Mouse (Mus musculus) intestine, embryonic 14.5 days (tissue): ENCODE measurements at regions not wholly inside any gene's neighbourhood (a gene's known extent, or its start where the extent isn't known, plus 50 kb on each side); places are given as distances from the start of the nearest gene placed in this dataset.
A peak's percentile ranks its signal among the peaks of the same experiment; 100 is the strongest.
"Not testable (repeated sequence)": the region's sequence is repeated elsewhere in the genome, so short reads cannot be mapped to it uniquely, and the experiment has no call there.

Experiments used
- ATAC-seq: fragments of 200-750 bp; cut with Nextera tagmentation; replicated peaks from 2 replicates; pipeline ENCODE4 v1.8.0; 2017; ENCODE audit warnings: low read depth, moderate number of reproducible peaks, moderate TSS enrichment, moderate library complexity; ENCODE audit not compliant: low FRiP score, low TSS enrichment
- DNase-seq: peaks from one replicate; pipeline ENCODE4 v3.0.0-alpha.2; 2018; ENCODE audit warnings: low spot score
- H3K27ac ChIP-seq: fragments of 300-500 bp; sonication (generic); 2 replicates; pipeline ENCODE4 v1.5.1; 2014; ENCODE audit warnings: low read depth, mild to moderate bottlenecking, control low read depth
- H3K27me3 ChIP-seq: fragments of 300-500 bp; sonication (generic); replicated peaks from 2 replicates; pipeline ENCODE4 v1.6.1; 2014; ENCODE audit warnings: low read length, control low read depth; ENCODE audit not compliant: control insufficient read depth, insufficient read depth
- H3K36me3 ChIP-seq: fragments of 300-500 bp; sonication (generic); 2 replicates; pipeline ENCODE4 v1.6.1; 2014; ENCODE audit warnings: low read length, control low read depth; ENCODE audit not compliant: control insufficient read depth, insufficient read depth
- H3K4me1 ChIP-seq: fragments of 300-500 bp; sonication (generic); replicated peaks from 2 replicates; pipeline ENCODE4 v1.6.1; 2014; ENCODE audit warnings: low read length, control low read depth, mixed read lengths; ENCODE audit not compliant: control insufficient read depth, insufficient read depth
- H3K4me2 ChIP-seq: fragments of 300-500 bp; sonication (generic); 2 replicates; pipeline ENCODE4 v1.6.1; 2014; ENCODE audit warnings: low read length
- H3K4me3 ChIP-seq: fragments of 300-500 bp; sonication (generic); 2 replicates; pipeline ENCODE4 v1.5.1; 2014; ENCODE audit warnings: low read depth, low read length, control low read depth, mixed read lengths
- H3K9ac ChIP-seq: fragments of 300-500 bp; sonication (generic); 2 replicates; pipeline ENCODE4 v1.6.1; 2014; ENCODE audit warnings: mild to moderate bottlenecking, low read length
- H3K9me3 ChIP-seq: fragments of 300-500 bp; sonication (generic); 2 replicates; pipeline ENCODE4 v1.6.1; 2016; ENCODE audit warnings: low read length, control low read depth; ENCODE audit not compliant: control insufficient read depth
- WGBS: fragments of 180-500 bp; shearing (Covaris S2); extraction: QIAGEN DNeasy Blood & Tissue Kit; methylation state at CpG from one replicate; pipeline ENCODE4 v1.1.7; 2014; 5-methylcytosine and 5-hydroxymethylcytosine counted together

DNA sequence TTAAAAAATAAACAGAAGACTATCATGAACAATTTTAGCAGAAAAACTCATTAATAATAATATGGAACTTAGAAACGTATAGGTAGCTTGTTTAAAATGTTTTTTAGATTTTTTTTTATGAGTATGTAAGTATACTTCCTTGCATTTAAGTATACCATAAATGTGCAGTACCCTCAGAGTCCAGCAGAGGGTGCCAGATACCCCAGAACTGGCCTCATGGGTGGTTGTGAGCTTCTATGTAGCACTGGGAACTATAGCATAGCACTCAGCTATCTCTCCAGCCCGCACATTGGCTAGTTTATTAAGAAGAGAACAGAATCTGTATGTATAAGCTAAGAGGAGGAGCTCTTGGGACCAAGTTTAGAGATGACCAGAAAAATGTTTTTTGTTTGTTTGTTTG is 306.7 kb upstream of the Pdzrn3 start:
- no peaks in the 10 kb centered on the region for H3K9me3 ChIP-seq
- H3K27ac ChIP-seq: no peak overlapping the region
- DNase-seq (no peak), ATAC-seq (no peak)
- H3K27me3 ChIP-seq: no peaks in the 10 kb centered on the region
- no peak overlapping the region for H3K9ac ChIP-seq
- no peak overlapping the region for H3K4me2 ChIP-seq
- H3K36me3 ChIP-seq: no peaks in the 10 kb centered on the region
- WGBS: 75% methylated on average over 2 of the region's 2 CpGs
- H3K4me3 ChIP-seq: no peak overlapping the region
- H3K4me1 ChIP-seq: no peaks in the 10 kb centered on the region

DNA sequence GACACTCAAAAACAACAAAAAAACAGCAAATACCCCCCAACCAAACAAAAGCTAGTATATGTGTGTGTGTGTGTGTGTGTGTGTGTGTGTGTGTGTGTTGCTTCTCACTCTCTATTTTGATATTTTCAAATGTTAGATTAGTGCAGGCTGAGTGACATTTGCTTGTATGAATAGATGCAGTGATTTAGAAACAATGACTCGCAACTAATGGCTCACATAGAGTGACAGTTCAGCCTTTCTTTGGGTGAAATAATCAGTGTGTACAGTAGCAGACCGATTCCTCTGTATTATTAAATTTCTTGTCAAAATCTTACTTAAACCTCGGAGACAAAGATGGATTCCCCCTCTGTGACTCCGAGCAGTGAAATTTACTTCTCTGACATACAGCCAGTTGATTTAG is 297.1 kb upstream of the Pdzrn3 start:
- no peaks in the 10 kb centered on the region for H3K9me3 ChIP-seq
- no peaks in the 10 kb centered on the region for H3K4me1 ChIP-seq
- ATAC-seq (no peak), DNase-seq (no peak)
- no peak overlapping the region for H3K9ac ChIP-seq
- H3K36me3 ChIP-seq: no peaks in the 10 kb centered on the region
- no peak overlapping the region for H3K4me3 ChIP-seq
- no peaks in the 10 kb centered on the region for H3K27me3 ChIP-seq
- 67% methylated on average over 4 of the region's 4 CpGs for WGBS
- no peak overlapping the region for H3K4me2 ChIP-seq
- no peak overlapping the region for H3K27ac ChIP-seq

DNA sequence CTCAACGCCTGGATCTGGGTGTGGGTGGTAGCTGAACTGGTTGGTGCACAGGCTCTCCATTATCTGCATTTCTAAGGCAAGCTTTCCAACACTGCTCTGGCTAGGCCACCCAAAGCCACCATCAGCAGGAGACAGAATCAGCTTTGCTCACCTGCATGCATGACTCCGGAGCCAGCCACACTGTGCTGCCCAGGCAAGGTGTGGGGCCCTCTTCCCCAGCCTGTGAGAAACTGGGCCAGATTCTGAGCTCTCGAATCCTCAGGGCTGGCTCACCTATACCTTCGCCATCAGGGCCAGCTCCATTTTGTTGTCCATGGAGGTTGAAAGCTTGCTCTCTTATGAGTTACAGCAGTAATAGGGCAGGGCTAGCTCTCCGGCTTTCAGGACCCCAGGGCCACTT is 293.1 kb upstream of the Pdzrn3 start:
- Histone ChIP-seq H3K9me3 (no peaks in the 10 kb centered on the region), H3K4me2 (no peak overlapping the region), H3K36me3 (no peaks in the 10 kb centered on the region), H3K4me3 (no peak overlapping the region), H3K27ac (no peak overlapping the region), H3K4me1 (no peaks in the 10 kb centered on the region), H3K27me3 (no peaks in the 10 kb centered on the region), H3K9ac (no peak overlapping the region)
- ATAC-seq (no peak), DNase-seq (no peak)
- WGBS: 73% methylated on average over 5 of the region's 5 CpGs

DNA sequence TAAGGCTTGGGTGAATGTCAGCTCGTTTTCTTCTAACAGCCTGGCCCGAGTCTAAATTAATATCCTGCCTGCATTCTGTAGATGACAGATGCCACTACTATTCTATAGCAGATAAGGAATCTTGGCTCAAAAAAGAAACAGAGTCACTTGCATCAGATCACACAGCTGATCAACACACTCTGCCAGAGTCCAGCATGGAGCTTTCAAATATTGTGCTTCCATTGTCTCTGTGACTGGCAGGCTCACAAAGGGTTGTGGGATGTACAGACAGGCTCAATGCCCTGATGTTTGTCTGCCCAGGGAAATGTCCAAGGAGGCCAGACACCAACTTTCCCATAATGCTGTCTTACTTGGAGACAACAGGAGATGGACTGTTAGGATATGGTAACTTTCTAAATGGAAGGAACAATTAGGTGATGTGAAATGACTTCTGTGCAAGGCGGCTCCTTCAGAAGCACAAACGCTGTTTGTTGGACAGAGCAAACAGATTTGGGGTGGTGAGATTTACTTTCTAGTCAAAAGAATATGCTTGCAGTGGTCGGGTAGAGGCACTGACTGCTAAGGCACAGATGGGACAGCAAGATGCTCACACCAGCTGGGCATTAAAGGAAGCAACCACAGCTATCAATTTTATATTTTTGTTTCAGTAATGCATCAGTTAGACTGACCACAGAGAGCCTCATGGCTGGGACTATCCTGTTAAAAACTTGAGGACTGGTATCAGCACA is 291.6 kb upstream of the Pdzrn3 start:
- no peaks in the 10 kb centered on the region for H3K36me3 ChIP-seq
- no peak overlapping the region for H3K27ac ChIP-seq
- ATAC-seq: no peak
- no peaks in the 10 kb centered on the region for H3K27me3 ChIP-seq
- no peak overlapping the region for H3K9ac ChIP-seq
- no peak overlapping the region for H3K4me3 ChIP-seq
- H3K4me2 ChIP-seq: no peak overlapping the region
- no peaks in the 10 kb centered on the region for H3K9me3 ChIP-seq
- no peak for DNase-seq
- 67% methylated on average over 5 of the region's 5 CpGs for WGBS
- no peaks in the 10 kb centered on the region for H3K4me1 ChIP-seq

DNA sequence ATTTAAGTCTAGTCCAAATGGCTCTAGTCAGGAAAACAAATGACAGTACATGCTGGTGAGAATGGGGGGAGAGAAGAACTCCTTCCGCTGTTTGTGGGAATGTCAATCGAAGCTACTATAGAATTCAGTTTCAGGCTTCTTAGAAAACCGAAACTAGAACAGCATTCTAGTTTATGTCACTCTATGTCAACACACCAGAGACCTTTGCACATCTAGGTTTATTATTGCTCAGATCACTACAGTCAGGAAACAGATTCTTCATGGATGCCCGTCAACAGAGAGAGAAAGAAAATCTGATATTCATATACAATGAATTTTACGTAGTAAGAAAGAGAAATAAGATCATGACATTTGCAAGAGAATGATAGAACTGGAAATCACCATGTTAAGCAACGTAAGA is 276.7 kb upstream of the Pdzrn3 start:
- ATAC-seq (no peak), DNase-seq (no peak)
- H3K4me3 ChIP-seq: no peak overlapping the region
- H3K4me1 ChIP-seq: no peaks in the 10 kb centered on the region
- H3K27me3 ChIP-seq: no peaks in the 10 kb centered on the region
- 80% methylated on average over 6 of the region's 6 CpGs for WGBS
- H3K27ac ChIP-seq: no peak overlapping the region
- no peak overlapping the region for H3K9ac ChIP-seq
- H3K9me3 ChIP-seq: no peaks in the 10 kb centered on the region
- no peaks in the 10 kb centered on the region for H3K36me3 ChIP-seq
- H3K4me2 ChIP-seq: no peak overlapping the region

DNA sequence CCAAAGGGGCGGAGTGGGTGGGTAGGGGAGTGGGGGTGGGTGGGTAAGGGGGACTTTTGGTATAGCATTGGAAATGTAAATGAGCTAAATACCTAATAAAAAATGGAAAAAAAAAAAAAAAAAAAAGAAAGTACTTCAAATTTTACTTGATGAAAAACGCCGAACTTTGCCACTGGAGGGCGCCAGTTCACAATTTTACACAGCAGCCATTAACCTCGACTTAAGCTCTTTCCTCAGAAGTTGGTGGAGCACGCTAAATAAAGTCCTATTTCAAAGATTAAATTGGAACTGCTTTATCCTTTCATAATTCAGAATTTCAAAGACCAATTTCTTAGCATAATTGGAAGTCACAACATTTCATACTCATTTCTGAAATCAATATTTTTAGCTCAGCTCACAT is 272.7 kb upstream of the Pdzrn3 start:
- WGBS: 10% methylated on average over 5 of the region's 6 CpGs
- H3K4me2 ChIP-seq, H3K36me3 ChIP-seq, H3K9me3 ChIP-seq, H3K4me3 ChIP-seq, H3K9ac ChIP-seq, H3K27me3 ChIP-seq, H3K4me1 ChIP-seq, ATAC-seq, H3K27ac ChIP-seq: not testable (repeated sequence)
- DNase-seq: peak; percentile 87

DNA sequence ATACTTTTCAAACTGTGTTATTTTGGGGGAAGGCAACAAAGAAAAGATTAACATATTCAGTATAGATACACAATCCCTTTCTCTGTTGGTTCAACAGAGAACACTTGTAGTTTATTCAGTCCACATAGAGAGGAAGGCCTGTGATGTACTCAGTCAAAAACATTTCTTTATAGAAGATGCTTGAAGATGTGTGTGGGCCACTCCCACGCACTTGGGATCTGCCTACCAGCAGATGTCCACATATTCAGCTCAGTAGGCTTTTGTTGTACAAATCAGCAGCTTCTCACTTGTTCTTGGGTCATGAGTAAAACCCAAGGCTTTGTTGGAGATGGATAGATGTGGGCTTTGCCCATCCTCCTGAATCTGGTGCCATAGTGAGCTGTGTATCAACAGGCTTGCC is 239.6 kb upstream of the Pdzrn3 start:
- Histone ChIP-seq H3K27ac (no peak overlapping the region), H3K9ac (no peak overlapping the region), H3K36me3 (no peaks in the 10 kb centered on the region), H3K9me3 (no peaks in the 10 kb centered on the region), H3K27me3 (no peaks in the 10 kb centered on the region), H3K4me1 (no peaks in the 10 kb centered on the region), H3K4me2 (no peak overlapping the region), H3K4me3 (no peak overlapping the region)
- no peak for ATAC-seq
- WGBS: 67% methylated on average over 1 of the region's 1 CpGs
- DNase-seq: no peak

DNA sequence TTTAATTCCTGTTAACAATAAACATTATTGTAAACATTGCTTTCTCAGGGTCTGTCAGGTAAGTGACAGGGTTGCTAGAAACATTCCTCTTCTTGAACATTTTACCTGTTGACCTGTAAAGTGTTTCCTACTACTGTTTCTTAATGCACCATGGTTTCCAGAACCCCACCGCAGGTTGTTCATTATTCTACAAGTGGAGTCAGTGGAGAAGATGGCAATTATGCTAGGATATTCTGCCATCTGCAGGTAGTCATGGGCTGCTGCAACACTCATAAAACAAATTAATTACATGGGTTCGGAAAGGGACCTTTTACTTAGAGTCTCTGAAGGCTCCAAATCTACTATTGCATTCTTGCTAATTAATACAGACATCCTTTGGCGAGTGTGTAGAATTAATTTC is 239.1 kb upstream of the Pdzrn3 start:
- Histone ChIP-seq H3K27me3 (no peaks in the 10 kb centered on the region), H3K4me2 (no peak overlapping the region), H3K27ac (no peak overlapping the region), H3K4me3 (no peak overlapping the region), H3K9ac (no peak overlapping the region), H3K4me1 (no peaks in the 10 kb centered on the region), H3K36me3 (no peaks in the 10 kb centered on the region), H3K9me3 (no peaks in the 10 kb centered on the region)
- DNase-seq (no peak), ATAC-seq (no peak)
- WGBS: 37% methylated on average over 3 of the region's 3 CpGs

DNA sequence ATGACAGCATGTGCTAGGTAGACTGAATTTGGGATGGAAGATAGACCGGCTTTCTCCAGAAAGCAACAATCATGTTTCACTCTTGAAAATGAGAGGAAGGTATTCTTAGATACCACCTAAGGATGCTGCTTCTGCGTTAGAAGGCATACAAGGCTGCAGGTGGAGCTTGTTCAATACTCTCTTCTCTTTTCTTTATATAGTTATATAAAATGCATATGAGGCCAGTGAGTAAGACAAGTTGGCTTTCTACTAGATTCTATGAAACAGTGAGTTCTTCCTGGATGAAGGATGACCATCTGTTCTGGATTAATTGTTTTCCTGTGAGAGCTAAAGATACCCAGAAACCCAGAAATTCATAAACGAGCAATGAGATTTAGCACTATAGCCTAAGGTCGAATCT is 231.3 kb upstream of the Pdzrn3 start:
- H3K4me2 ChIP-seq: no peak overlapping the region
- no peak overlapping the region for H3K9ac ChIP-seq
- no peaks in the 10 kb centered on the region for H3K4me1 ChIP-seq
- no peaks in the 10 kb centered on the region for H3K9me3 ChIP-seq
- H3K27ac ChIP-seq: no peak overlapping the region
- 85% methylated on average over 4 of the region's 4 CpGs for WGBS
- ATAC-seq (no peak), DNase-seq (no peak)
- no peaks in the 10 kb centered on the region for H3K27me3 ChIP-seq
- H3K4me3 ChIP-seq: no peak overlapping the region
- no peaks in the 10 kb centered on the region for H3K36me3 ChIP-seq
